In the genomic region with DNA sequence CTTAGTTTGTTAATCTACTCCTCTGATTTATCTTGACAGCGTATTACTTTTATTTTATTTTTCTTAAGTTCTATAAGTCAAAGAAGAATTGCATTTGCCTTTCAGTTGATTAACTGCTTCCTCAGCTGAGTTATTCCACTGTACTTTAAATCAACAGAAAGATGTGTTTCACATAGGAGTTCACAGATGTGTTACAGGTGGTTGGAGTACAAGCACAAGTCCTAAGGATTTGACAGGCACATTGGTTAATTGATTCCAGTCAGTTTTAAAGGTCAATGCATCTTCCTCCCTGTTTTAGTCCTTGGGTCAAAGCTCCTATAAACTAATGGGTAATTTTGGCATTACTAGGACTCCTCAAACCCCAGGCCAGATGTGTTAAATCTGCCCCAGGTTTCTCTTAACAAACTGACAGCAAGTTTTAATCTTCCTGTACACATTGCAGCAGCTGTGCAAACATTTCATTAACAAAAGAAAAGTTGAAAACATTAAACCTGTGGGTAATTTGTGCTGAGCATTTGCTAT, we compare ENCODE assay signal across 16 mouse cellular contexts.
"Had no signal": no experiment of that assay in that cellular context is flagged by ENCODE, and none has a peak within 500 bp of the region (broad histone marks: within the 10 kb centered on the region; RNA-seq: fewer than 3 reads in every experiment).

No protein-coding gene starts in this region.

- H3K4me2 ChIP-seq: limb, embryonic 15.5 days; liver, embryonic 12.5 days; lung, embryonic 14.5 days; midbrain, embryonic 12.5 days; neural tube, embryonic 13.5 days; stomach, embryonic 15.5 days had no signal

- DNase-seq: kidney, adult 9 months; lung, embryonic 14.5 days; lung, postnatal 10 days; lung, postnatal 4 days; retina, postnatal 1 day; right cerebral cortex, postnatal 4 days; spleen, adult 18-20 months; thymus, postnatal 4 days had no signal

- H3K4me3 ChIP-seq: left cerebral cortex, adult 2 months; limb, embryonic 15.5 days; liver, embryonic 12.5 days; midbrain, embryonic 12.5 days; neural tube, embryonic 13.5 days; stomach, embryonic 15.5 days had no signal

- H3K9ac ChIP-seq: limb, embryonic 15.5 days; liver, embryonic 12.5 days; lung, embryonic 14.5 days; midbrain, embryonic 12.5 days; neural tube, embryonic 13.5 days; stomach, embryonic 15.5 days had no signal

- H3K27ac ChIP-seq: left cerebral cortex, adult 2 months; limb, embryonic 15.5 days; liver, embryonic 12.5 days; midbrain, embryonic 12.5 days; neural tube, embryonic 13.5 days; stomach, embryonic 15.5 days had no signal

- H3K27me3 ChIP-seq: limb, embryonic 15.5 days; liver, embryonic 12.5 days; midbrain, embryonic 12.5 days; neural tube, embryonic 13.5 days; stomach, embryonic 15.5 days had no signal

- ATAC-seq: intestine, embryonic 16.5 days; liver, embryonic 12.5 days; midbrain, embryonic 16.5 days had no signal

- H3K4me1 ChIP-seq: limb, embryonic 15.5 days; liver, embryonic 12.5 days; midbrain, embryonic 12.5 days; neural tube, embryonic 13.5 days; stomach, embryonic 15.5 days had no signal

- H3K9me3 ChIP-seq: limb, embryonic 15.5 days; liver, embryonic 12.5 days; midbrain, embryonic 12.5 days; neural tube, embryonic 13.5 days; stomach, embryonic 15.5 days had no signal

- H3K36me3 ChIP-seq: limb, embryonic 15.5 days; liver, embryonic 12.5 days; midbrain, embryonic 12.5 days; neural tube, embryonic 13.5 days; stomach, embryonic 15.5 days had no signal
